Mouse (Mus musculus) forebrain, embryonic 12.5 days (tissue): ENCODE data around the gene Tbc1d8b. TPM values are rescaled to one million over a fixed set of nuclear protein-coding genes. Genes with fewer than 3 reads are reported as not detected.
"Not testable (repeated sequence)": the region's sequence is repeated elsewhere in the genome, so short reads cannot be mapped to it uniquely, and the experiment has no call there.

Experiments used
- ATAC-seq: fragments of 200-750 bp; cut with Nextera tagmentation; 2 replicates; pipeline ENCODE4 v1.8.0; 2017; ENCODE audit warnings: moderate TSS enrichment; ENCODE audit not compliant: low FRiP score
- H3K27ac ChIP-seq: fragments of 300-500 bp; sonication (generic); 2 replicates; pipeline ENCODE4 v1.5.1; 2016; ENCODE audit warnings: mild to moderate bottlenecking
- H3K27me3 ChIP-seq: fragments of 300-500 bp; sonication (generic); 2 replicates; pipeline ENCODE4 v1.6.1; 2016; ENCODE audit warnings: mild to moderate bottlenecking
- H3K36me3 ChIP-seq: fragments of 300-500 bp; sonication (generic); replicated peaks from 2 replicates; pipeline ENCODE4 v1.6.1; 2016; ENCODE audit warnings: mild to moderate bottlenecking
- H3K4me1 ChIP-seq: fragments of 300-500 bp; sonication (generic); 2 replicates; pipeline ENCODE4 v1.6.1; 2016
- H3K4me2 ChIP-seq: fragments of 300-500 bp; sonication (generic); 2 replicates; pipeline ENCODE4 v1.6.1; 2016; ENCODE audit warnings: mild to moderate bottlenecking, moderate library complexity
- H3K4me3 ChIP-seq: fragments of 300-500 bp; sonication (generic); replicated peaks from 2 replicates; pipeline ENCODE4 v1.5.1; 2016; ENCODE audit warnings: mild to moderate bottlenecking
- H3K9ac ChIP-seq: fragments of 300-500 bp; sonication (generic); 2 replicates; pipeline ENCODE4 v1.6.1; 2016; ENCODE audit warnings: mild to moderate bottlenecking
- H3K9me3 ChIP-seq: fragments of 300-500 bp; sonication (generic); 2 replicates; pipeline ENCODE4 v1.6.1; 2016
- WGBS: fragments of 180-500 bp; shearing (Covaris S2); methylation state at CpG from one replicate; pipeline ENCODE4 v1.1.7; 2016; 5-methylcytosine and 5-hydroxymethylcytosine counted together
- polyA plus RNA-seq: library from polyadenylated mRNA; unstranded; fragments of >200 nt; fragmentation: Nextera tagmentation; extraction: Ambion mirVana; gene quantifications from 2 replicates; pipeline ENCODE4 v1.2.1, GENCODE M21; 2016

Gene Tbc1d8b
- polyA plus RNA-seq, 1 experiment from 2014 or later: 1.8 TPM

- Histone ChIP-seq H3K27me3 (peaks cover 7% of the 10 kb centered on the region; the same call in 1 of the 2 replicates), H3K27ac (no peak overlapping the region), H3K9ac (no peak overlapping the region), H3K9me3 (no peaks in the 10 kb centered on the region), H3K4me3 (no peak overlapping the region), H3K36me3 (no peaks in the 10 kb centered on the region), H3K4me1 (no peaks in the 10 kb centered on the region), H3K4me2 (no peak overlapping the region)
- 77% methylated on average over 5 of the region's 5 CpGs for WGBS
- ATAC-seq: no peak
These were observed 52.3 kb downstream of the Tbc1d8b start for GRCm38 (mm10) chrX:139737066-139737465.

GRCm38 (mm10) chrX:139751855-139752254 is 67.1 kb downstream of the Tbc1d8b start:
- peaks cover 11% of the 10 kb centered on the region; the same call in 1 of the 2 replicates for H3K27me3 ChIP-seq
- H3K9ac ChIP-seq: no peak overlapping the region
- no peaks in the 10 kb centered on the region for H3K9me3 ChIP-seq
- no peak overlapping the region for H3K27ac ChIP-seq
- H3K4me2 ChIP-seq: no peak overlapping the region
- H3K4me1 ChIP-seq: no peaks in the 10 kb centered on the region
- no peaks in the 10 kb centered on the region for H3K36me3 ChIP-seq
- no peak overlapping the region for H3K4me3 ChIP-seq
- ATAC-seq: no peak
- 3% methylated on average over 1 of the region's 1 CpGs for WGBS

GRCm38 (mm10) chrX:139758634-139759033 is 73.8 kb downstream of the Tbc1d8b start:
- H3K4me3 ChIP-seq, H3K9ac ChIP-seq, H3K4me1 ChIP-seq, H3K4me2 ChIP-seq, H3K9me3 ChIP-seq, H3K27me3 ChIP-seq, ATAC-seq, H3K27ac ChIP-seq, H3K36me3 ChIP-seq: not testable (repeated sequence)
- WGBS: 79% methylated on average over 3 of the region's 3 CpGs

- H3K36me3 ChIP-seq: no peaks in the 10 kb centered on the region
- H3K27ac ChIP-seq: no peak overlapping the region
- H3K9me3 ChIP-seq: no peaks in the 10 kb centered on the region
- WGBS: 89% methylated on average over 2 of the region's 2 CpGs
- H3K4me2 ChIP-seq: no peak overlapping the region
- no peak overlapping the region for H3K4me3 ChIP-seq
- H3K4me1 ChIP-seq: no peaks in the 10 kb centered on the region
- H3K9ac ChIP-seq: no peak overlapping the region
- H3K27me3 ChIP-seq: no peaks in the 10 kb centered on the region
- no peak for ATAC-seq
These were observed 77.8 kb downstream of the Tbc1d8b start for GRCm38 (mm10) chrX:139762546-139762945.

GRCm38 (mm10) chrX:139769975-139770637 is 85.3 kb downstream of the Tbc1d8b start:
- H3K4me2 ChIP-seq: no peak overlapping the region
- no peaks in the 10 kb centered on the region for H3K9me3 ChIP-seq
- H3K27ac ChIP-seq: no peak overlapping the region
- 78% methylated on average over 13 of the region's 13 CpGs for WGBS
- no peak for ATAC-seq
- no peak overlapping the region for H3K4me3 ChIP-seq
- no peaks in the 10 kb centered on the region for H3K36me3 ChIP-seq
- no peaks in the 10 kb centered on the region for H3K4me1 ChIP-seq
- no peak overlapping the region for H3K9ac ChIP-seq
- peaks cover 23% of the 10 kb centered on the region for H3K27me3 ChIP-seq

GRCm38 (mm10) chrX:139774309-139775083 is 89.7 kb downstream of the Tbc1d8b start:
- Histone ChIP-seq H3K9ac (no peak overlapping the region), H3K27ac (no peak overlapping the region), H3K4me2 (no peak overlapping the region), H3K27me3 (peaks cover 34% of the 10 kb centered on the region), H3K36me3 (no peaks in the 10 kb centered on the region), H3K4me1 (no peaks in the 10 kb centered on the region), H3K4me3 (no peak overlapping the region), H3K9me3 (no peaks in the 10 kb centered on the region)
- no peak for ATAC-seq
- 37% methylated on average over 18 of the region's 18 CpGs for WGBS

- H3K4me2 ChIP-seq: no peak overlapping the region
- WGBS: 70% methylated on average over 7 of the region's 7 CpGs
- no peaks in the 10 kb centered on the region for H3K9me3 ChIP-seq
- H3K36me3 ChIP-seq: no peaks in the 10 kb centered on the region
- H3K9ac ChIP-seq: no peak overlapping the region
- H3K4me1 ChIP-seq: no peaks in the 10 kb centered on the region
- no peak overlapping the region for H3K27ac ChIP-seq
- no peak for ATAC-seq
- H3K27me3 ChIP-seq: peaks cover 37% of the 10 kb centered on the region
- no peak overlapping the region for H3K4me3 ChIP-seq
These were observed 90.4 kb downstream of the Tbc1d8b start for GRCm38 (mm10) chrX:139775084-139775612.

GRCm38 (mm10) chrX:139777357-139777756 is 92.6 kb downstream of the Tbc1d8b start:
- Histone ChIP-seq H3K4me3 (no peak overlapping the region), H3K9ac (no peak overlapping the region), H3K9me3 (no peaks in the 10 kb centered on the region), H3K27ac (no peak overlapping the region), H3K36me3 (no peaks in the 10 kb centered on the region), H3K27me3 (peaks cover 50% of the 10 kb centered on the region), H3K4me2 (no peak overlapping the region), H3K4me1 (peaks cover 4% of the 10 kb centered on the region; the same call in 1 of the 2 replicates)
- WGBS: 41% methylated on average over 4 of the region's 4 CpGs
- no peak for ATAC-seq

GRCm38 (mm10) chrX:139778886-139779285 is 94.1 kb downstream of the Tbc1d8b start:
- peaks cover 57% of the 10 kb centered on the region for H3K27me3 ChIP-seq
- 65% methylated on average over 1 of the region's 1 CpGs for WGBS

GRCm38 (mm10) chrX:139779401-139779800 is 94.6 kb downstream of the Tbc1d8b start:
- WGBS: 81% methylated on average over 5 of the region's 5 CpGs
- no peak for ATAC-seq
- Histone ChIP-seq H3K27me3 (peaks cover 55% of the 10 kb centered on the region), H3K36me3 (no peaks in the 10 kb centered on the region), H3K4me3 (no peak overlapping the region), H3K27ac (no peak overlapping the region), H3K9me3 (no peaks in the 10 kb centered on the region), H3K4me1 (peaks cover 4% of the 10 kb centered on the region; the same call in 1 of the 2 replicates), H3K9ac (no peak overlapping the region), H3K4me2 (no peak overlapping the region)

More at GRCm38 (mm10) chrX:139778886-139779285, 94.1 kb downstream of the Tbc1d8b start:
- ATAC-seq: no peak
- no peaks in the 10 kb centered on the region for H3K36me3 ChIP-seq
- H3K4me1 ChIP-seq: peaks cover 4% of the 10 kb centered on the region; the same call in 1 of the 2 replicates
- H3K9ac ChIP-seq: no peak overlapping the region
- H3K4me2 ChIP-seq: no peak overlapping the region
- no peak overlapping the region for H3K27ac ChIP-seq
- H3K9me3 ChIP-seq: no peaks in the 10 kb centered on the region
- no peak overlapping the region for H3K4me3 ChIP-seq

GRCm38 (mm10) chrX:139780988-139781387 is 96.2 kb downstream of the Tbc1d8b start:
- no peaks in the 10 kb centered on the region for H3K36me3 ChIP-seq
- peaks cover 42% of the 10 kb centered on the region for H3K27me3 ChIP-seq
- 73% methylated on average over 3 of the region's 3 CpGs for WGBS

GRCm38 (mm10) chrX:139781563-139781962 is 96.8 kb downstream of the Tbc1d8b start:
- WGBS: 70% methylated on average over 4 of the region's 4 CpGs
- Histone ChIP-seq H3K27ac (no peak overlapping the region), H3K4me2 (no peak overlapping the region), H3K9ac (no peak overlapping the region), H3K4me3 (no peak overlapping the region), H3K9me3 (no peaks in the 10 kb centered on the region), H3K4me1 (peaks cover 4% of the 10 kb centered on the region; the same call in 1 of the 2 replicates), H3K36me3 (no peaks in the 10 kb centered on the region), H3K27me3 (peaks cover 44% of the 10 kb centered on the region)
- ATAC-seq: no peak

More at GRCm38 (mm10) chrX:139780988-139781387, 96.2 kb downstream of the Tbc1d8b start:
- peaks cover 4% of the 10 kb centered on the region; the same call in 1 of the 2 replicates for H3K4me1 ChIP-seq
- H3K9ac ChIP-seq: no peak overlapping the region
- no peak overlapping the region for H3K27ac ChIP-seq
- no peak for ATAC-seq
- H3K4me3 ChIP-seq: no peak overlapping the region
- H3K4me2 ChIP-seq: no peak overlapping the region
- no peaks in the 10 kb centered on the region for H3K9me3 ChIP-seq
